Mouse (Mus musculus) CD4-positive helper T cell, adult 2 months (primary cell): ENCODE data around the gene Dnmt3a.
A peak's percentile ranks its signal among the peaks of the same experiment; 100 is the strongest.

Experiments used
- DNase-seq: peaks from one replicate; pipeline ENCODE4 v3.0.0-alpha.2; 2012; ENCODE audit warnings: low read depth, missing footprints, low spot score

Gene Dnmt3a

GRCm38 (mm10) chr12:3805852-3806251 lies at the start of gene Dnmt3a:
Gene Dnmt3a (plus strand): TSS chr12:3806007.
- no peak for DNase-seq

DNA sequence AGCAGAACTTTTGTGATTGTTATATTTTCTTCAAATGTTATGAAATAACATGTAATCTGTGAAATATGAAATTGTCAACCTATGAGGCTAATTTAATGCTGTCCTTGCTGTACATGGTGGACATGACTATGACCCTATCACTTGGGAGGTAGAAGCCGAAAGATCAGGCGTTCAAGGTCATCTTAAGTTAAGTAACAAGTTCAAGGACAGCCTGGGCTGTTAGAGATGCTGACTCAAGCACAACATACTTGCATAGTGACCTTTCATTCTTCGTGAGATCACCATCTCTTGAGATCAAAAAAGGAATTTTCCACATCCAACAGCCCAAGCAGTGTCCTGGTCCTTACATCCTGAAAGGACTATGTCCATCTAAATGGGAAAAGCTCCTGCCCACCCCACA lies 49.6 kb upstream of the Dnmt3a start:
- DNase-seq = no peak

DNA sequence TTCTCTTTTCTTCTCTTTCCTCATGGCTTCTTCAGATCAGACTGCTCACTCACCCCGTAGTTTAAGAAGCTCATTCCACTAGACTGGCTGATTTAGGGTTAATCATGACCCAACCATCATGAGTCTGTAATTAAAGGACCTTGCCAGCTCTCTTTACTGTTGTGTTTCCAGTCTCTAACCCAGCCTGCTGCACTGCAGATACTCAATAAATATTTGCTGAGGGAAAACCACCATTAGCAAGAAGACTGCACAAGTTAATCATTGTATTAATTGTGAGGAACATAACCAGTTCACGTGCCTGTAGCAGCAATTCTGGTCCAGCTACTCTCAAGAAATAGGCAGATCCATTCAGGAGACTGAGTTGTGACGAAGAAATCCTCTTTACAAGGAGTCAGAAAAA lies 47.7 kb upstream of the Dnmt3a start:
- DNase-seq = no peak

DNA sequence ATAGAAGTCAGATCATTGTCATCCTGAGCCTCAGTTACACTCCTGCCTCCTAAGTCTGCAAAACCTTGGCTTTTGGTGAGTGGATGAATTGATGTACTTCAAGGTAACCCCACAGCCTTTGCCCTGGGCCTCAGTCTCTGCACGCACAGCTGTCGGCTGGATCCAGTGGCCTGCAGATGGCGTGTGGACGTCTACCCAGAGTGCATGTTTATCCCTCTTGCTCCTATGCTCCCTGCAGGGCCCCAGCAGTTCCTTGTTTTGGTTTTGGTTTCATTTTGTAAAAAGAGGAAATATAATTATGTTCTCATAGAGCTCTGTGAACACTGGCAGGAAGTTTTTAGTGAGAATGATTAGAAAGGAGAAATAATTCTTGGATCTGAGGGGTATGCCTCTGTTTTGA lies 46.4 kb upstream of the Dnmt3a start:
- DNase-seq = peak; percentile 36

DNA sequence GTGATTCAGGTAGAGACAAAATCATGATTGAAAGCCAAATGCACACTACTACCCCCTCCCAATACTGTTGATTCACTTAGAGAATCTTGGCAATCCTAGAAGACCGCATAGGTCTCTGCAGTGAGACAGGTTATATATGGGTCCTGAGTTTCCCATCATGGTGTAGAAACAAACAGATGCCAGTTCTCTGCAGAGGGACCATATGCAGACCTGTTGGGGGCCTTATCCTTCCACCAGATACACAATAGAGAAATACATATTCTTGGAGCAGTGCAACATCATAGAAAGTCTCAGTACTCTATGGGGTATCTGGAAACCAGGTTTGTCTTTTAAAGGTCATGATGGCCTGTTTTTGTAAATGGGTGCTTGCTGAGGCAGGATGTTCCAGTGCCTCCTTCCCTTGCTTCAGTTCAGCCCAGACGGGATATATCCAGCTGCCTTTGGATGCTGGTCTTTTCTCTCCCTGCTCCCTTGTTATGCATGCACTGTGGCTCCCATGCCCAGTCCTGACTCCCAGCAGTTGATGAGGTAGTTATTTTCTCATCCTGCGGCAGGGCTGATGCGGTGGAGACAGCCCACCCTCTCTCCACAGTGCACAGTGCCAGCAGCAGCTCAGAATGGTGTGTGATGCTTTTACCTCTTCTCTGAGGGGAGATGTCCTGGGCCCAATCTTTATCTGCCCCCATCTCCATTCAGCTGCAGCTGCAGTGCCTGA lies 44.8 kb upstream of the Dnmt3a start:
- no peak for DNase-seq

- DNase-seq = no peak
Measured at GRCm38 (mm10) chr12:3761591-3762295, 44.1 kb upstream of the Dnmt3a start.

DNA sequence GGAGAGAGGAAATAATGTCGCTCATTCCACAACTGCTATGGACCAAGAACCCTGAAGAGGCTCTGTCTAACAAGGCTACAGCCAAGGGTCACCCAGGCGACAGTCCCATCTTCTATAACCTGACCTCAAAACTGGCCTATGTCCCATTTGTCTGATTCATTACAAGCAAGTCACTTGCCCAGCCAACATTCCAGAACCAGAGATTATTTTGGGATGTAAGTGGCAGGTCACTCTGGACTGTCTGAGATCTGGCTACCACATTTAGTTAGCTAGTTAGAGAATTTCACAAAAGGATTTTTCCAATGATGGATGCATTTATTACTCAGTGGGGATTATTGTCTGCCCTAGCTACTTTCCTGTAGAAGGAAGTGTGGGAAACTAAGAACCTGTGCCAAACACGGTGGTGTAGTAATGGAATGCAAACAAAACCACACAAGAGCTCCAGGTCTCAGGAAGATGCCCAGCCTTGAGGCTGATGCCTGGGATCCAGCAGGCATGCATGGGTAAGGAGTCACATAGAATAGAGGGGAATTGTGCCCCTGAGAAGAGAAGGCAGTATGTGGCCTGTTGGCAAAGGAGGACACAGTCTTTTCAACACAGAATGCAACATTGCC lies 41.5 kb upstream of the Dnmt3a start:
- no peak for DNase-seq

DNA sequence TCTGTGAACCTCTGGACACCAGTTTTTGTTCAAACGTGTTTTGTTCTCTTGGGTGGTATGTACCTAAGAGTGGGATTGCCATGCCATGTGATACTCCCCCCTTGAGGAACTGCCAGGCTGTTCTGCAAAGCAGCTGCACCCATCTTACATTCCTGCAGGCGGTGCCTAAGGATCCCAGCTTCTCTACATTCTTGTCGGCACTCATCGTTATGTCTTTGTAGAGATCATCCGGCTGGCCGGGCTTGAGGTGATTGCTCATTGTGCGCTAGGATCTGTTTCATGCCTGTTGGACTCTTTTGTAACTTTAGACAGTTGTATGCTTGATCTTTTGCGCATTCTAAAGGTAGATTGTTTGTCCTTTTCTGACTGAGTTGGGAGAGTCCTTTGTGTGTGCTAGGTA lies 38.4 kb upstream of the Dnmt3a start:
- DNase-seq = no peak

GRCm38 (mm10) chr12:3768391-3768790 lies 37.4 kb upstream of the Dnmt3a start:
- DNase-seq = no peak

- no peak for DNase-seq
Measured at GRCm38 (mm10) chr12:3770546-3770945, 35.3 kb upstream of the Dnmt3a start.

GRCm38 (mm10) chr12:3771080-3771479 lies 34.7 kb upstream of the Dnmt3a start:
- no peak for DNase-seq

DNA sequence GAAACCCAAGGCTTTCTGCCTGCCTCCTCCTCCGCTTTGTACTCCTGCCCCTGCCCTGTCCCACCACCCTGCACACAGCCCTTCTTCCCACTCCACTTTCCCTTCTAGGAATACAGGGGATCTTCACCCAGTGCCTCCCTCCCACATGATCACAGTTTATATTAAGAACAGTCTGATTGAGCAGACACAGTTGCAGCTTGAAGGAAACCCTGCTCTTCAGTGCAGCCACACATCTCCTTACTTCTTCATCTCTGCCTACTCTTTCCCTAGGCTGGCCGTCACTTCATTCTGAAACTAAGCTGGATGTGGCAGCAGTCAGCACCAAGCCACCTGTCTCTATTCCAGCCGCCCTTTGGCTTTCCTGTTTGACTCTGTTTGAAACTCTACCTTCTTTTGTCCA lies 32.2 kb upstream of the Dnmt3a start:
- no peak for DNase-seq

DNA sequence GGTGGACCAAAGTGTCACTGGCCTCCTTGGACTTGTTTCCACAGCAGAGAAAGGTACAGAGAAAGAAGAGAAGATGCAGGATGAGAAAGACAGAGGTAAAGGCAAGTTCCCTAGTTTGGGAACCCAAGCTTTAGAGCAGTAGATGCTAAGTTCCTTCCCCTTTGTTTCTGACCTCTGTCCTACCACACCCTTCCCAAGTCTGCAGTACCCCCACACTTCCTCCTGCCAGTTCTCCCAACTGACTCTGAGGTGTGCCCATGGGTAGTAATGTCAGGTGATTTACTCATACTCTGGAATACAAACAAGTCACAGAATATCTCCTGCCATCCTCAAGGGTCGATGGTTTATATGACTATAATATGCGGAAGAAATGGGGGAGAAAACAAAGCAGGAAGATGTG lies 29.8 kb upstream of the Dnmt3a start:
- no peak for DNase-seq

- no peak for DNase-seq
Measured at GRCm38 (mm10) chr12:3777682-3778081, 28.1 kb upstream of the Dnmt3a start.

DNA sequence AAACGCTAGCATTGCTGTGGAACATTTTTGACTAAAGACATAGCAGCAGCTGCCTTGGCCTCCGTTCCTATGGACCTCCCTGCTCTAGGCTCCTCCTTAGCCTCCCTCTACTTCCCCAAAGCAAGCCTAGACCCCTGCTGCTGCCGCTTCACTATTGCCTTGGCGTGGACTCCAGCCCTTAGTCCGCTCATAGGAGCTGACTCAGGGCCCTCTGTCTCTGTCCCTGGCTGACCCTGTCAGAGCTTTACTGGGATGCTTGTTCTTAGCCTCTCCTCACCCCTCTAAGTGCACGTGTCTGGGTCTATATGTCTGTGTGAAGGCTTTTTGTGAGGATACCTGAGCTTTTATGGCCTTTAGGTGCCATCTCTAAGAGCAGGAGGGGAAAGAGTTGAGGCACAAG lies 27.5 kb upstream of the Dnmt3a start:
- no peak for DNase-seq

DNA sequence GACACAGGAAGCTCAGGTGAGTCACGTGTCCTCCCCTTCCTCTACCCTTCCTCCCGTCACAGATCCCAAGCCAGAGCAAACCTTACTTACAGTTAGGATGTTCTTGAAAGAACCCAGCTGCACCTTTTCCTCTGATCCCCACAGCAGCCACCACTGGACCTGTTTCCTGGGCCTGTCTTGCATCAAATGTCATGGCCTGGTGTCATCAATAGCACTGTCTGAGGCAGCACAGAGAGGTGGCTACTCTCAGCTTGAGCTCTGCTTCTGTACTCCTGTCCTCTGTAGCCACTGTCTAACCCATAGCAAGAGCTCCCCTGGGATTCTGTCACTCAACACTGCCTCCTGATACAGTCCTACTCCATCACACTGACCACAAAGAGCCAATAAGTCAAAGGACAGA lies 26.2 kb upstream of the Dnmt3a start:
- peak; percentile 14 for DNase-seq

DNA sequence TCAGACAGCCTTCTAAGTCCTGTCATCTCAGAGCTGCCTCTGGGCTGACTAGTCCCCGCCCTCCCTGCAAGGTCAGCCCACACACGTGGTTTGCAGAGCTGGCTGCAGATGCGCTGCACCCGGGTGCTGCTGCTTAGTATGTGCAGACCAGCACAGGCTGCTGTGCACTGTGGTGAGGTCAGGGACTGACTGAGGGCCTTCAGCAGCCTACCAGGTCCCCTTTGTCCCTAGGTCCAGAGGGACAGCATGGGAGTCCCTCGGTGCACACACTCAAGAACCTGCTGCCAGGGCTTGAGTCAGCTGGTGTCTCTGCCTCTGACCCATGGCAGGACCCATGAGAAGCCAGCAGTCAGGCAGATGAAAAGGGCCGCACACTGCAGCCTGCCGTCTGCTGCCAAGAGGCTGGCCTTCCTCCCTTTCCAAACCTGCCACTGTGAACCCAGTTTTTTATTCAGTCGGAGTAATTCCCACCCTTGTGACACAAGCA lies 25.4 kb upstream of the Dnmt3a start:
- peak; percentile 58 for DNase-seq

DNA sequence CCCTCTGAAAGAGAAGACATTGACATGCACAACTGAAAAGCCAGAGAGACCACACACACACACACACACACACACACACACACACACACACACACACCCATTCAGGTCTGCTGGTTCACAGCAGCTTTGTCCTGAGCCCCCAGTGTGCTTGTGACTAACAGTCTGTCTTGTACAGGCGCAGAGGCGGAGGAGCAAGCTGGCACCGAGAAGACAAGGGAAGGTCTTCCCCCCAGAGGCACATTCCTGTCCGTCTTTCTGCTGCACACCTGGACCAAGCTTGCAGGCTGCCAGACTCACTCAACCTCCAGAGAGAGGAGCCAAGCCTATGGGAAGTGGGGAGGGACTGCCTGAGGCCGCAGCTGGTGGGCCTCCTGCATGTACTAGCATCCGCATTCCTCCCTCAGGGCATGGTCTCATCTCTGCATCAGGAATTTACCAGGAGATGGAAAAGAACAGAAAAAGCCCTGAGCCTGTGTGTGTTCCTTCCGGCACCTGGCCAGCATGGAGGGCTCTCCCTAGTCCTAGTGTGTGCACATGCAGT lies 24.8 kb upstream of the Dnmt3a start:
- DNase-seq = no peak

GRCm38 (mm10) chr12:3781482-3781881 lies 24.3 kb upstream of the Dnmt3a start:
- DNase-seq = peak; percentile 81

GRCm38 (mm10) chr12:3783196-3783825 lies 22.5 kb upstream of the Dnmt3a start:
- no peak for DNase-seq

GRCm38 (mm10) chr12:3784258-3784657 lies 21.5 kb upstream of the Dnmt3a start:
- DNase-seq = no peak

- DNase-seq = no peak
Measured at GRCm38 (mm10) chr12:3784729-3785128, 21.1 kb upstream of the Dnmt3a start.
